Mouse (Mus musculus) megakaryocyte, embryonic 14.5 days (primary cell): Measurements from ENCODE around the gene Olfr1357.

Experiments used
- FLI1 ChIP-seq: IDR thresholded peaks from 2 replicates; pipeline ENCODE4 v1.6.1; 2012; ENCODE audit warnings: low read length, inconsistent platforms, mixed read lengths
- GATA1 ChIP-seq: IDR thresholded peaks from 3 replicates; pipeline ENCODE4 v1.6.1; 2012; ENCODE audit warnings: mixed read lengths, low read length, inconsistent platforms, borderline replicate concordance

- TF ChIP-seq GATA1, result no peak
- TF ChIP-seq FLI1, result no peak
Measured at GRCm38 (mm10) chr10:78570897-78571296, 47.0 kb downstream of the Olfr1357 start.
